Mouse (Mus musculus) CD4-positive, CD25-positive, alpha-beta regulatory T cell, adult 9 weeks (primary cell): ENCODE measurements around the gene Lypd4. TPM values are rescaled to one million over a fixed set of nuclear protein-coding genes. Genes with fewer than 3 reads are reported as not detected.

Experiments used
- polyA plus RNA-seq: library from polyadenylated mRNA; unstranded; fragments of 100-300 nt; shearing (Covaris generic); gene quantifications from one replicate; pipeline ENCODE4 v1.2.1, GENCODE M21; 2017

The Lypd4 gene
- not detected for polyA plus RNA-seq

DNA sequence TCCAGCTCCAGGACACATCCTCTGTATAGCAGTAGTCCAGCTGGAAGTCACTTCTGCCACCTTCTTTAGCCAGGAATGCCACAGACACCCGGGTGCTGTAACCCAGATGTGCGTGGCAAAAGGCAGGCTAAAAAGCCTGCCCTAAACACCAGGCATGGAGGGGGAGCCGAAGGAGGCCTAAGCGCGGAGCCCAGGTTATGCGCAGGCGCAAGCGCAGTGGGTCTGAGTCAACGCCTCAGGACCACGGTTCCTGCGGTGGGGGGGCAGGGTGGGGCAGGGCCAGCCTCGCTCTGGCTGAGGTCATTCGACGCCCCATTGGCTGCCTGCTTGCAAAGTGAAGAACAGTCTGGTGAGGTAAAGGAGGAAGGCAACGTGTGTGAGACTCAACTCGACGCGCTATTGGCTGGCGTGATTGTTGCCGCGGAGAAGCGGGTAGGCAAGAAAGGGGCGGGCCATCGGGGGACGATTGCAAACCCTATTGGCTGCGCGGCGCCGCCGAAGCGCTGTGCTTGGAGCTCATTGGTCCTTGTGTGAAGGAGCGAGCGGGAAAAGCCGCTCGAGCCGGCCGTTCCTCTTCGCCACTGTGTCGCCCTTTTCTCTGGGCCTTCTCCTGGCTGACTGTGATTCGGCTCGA is at the start of gene Lypd4, which contains the start of gene Dmrtc2:
Gene Lypd4, minus strand, starts transcription at position 410 of the 634 bp plus-strand sequence.
Gene Dmrtc2, plus strand, starts transcription at position 526 of the 634 bp plus-strand sequence.

DNA sequence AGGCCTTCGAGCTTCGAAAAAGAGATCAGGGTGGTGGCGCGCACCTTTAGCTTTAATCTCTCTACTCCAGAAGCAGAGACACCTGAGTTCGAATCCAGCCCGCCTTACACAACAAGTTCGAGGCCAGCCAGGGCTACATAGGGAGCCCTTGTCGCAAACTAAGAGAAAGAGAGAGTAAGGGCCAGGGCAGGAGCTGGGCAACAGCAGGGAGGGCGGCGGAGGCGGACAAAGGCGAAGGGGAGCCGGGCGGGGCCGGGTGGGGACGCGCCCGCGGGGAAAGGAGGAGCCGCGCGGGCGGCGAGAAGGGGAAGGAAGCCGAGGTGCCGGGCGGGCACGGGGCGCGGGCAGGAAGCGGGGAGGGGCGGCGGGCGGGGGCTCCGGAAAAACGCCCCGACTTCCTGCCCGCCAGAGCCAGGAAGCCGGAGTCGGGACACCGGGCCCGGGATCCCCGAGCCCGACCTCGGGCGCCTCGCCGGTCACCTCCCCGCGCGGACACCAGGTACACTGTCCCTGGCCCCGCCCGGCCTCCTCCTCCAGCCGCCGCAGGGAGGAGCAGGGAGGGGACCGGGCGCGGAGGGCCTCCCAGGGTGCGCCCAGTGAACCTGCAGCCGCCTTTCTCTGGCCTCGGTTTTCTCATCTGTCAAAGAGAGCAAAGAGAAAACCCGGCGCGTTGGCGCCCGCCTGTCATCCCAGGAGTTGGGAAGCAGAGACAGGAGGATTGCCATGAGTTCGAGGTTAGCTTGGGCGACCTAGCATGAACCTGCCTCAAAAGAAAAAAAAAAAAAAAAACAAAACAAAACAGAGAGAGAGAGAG is 33.1 kb upstream of the Lypd4 start, which contains the start of gene Arhgef1:
Gene Arhgef1, plus strand, starts transcription at position 283 of the 814 bp plus-strand sequence.

DNA sequence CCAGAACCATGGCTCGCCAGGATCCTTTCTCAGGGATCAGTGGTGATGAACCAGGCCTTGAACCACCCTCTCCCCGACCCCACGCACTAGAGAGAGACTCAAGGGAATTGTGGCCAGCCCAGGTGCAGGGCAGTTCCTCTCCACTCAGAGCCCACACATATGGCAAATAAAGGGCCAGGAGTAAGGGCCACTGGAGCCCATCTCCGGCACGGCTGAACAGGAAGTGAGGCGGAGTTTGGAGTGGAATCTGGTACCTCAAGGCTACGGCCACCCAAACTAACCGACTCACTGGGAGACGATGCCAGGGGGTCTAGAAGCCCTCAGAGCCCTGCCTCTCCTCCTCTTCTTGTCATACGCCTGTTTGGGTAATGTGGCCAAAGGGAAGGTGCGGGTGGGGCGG is 27.5 kb upstream of the Lypd4 start, which contains the start of gene Cd79a:
Gene Cd79a, plus strand, starts transcription at position 158 of the 400 bp plus-strand sequence.

DNA sequence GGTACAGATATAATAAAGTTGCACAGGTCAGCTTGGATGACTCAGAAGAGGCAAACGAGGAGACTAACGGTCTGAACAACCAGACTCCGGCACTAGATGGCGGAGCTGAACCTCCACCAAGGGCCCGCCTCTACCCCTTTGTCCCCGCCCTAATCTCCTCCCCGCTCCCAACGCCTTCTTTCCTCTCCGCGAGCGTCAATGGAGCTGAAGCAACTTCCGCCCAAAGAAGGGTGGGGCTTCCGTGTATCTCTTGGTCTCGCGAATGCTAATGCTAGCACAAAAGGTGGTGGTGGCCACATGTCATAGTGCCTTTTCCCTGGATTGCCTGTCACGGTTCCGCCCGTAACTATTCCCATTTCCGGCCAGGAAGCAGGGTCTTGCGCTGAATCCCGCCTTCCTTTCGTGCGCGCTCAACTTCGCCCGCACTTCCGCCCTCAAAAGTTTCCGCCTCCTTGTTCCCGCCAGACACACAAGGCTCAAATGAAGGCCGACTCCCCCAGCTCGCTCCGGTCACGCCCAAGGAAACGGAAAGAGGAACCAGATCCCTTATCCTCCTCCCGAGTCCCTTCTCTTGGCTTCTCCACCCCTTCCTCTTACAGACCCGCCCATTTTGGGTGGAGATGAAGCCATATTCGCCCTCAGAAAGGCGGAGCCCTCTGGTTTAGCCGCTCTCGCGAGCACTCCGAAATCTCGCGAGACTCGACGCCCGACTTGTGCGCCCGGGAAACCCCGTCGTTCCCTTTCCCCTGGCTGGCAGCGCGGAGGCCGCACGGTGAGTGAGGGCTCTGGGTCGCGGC is 14.4 kb upstream of the Lypd4 start, which contains the start of gene Rps19:
Gene Rps19, plus strand, starts transcription at position 476 of the 797 bp plus-strand sequence.

DNA sequence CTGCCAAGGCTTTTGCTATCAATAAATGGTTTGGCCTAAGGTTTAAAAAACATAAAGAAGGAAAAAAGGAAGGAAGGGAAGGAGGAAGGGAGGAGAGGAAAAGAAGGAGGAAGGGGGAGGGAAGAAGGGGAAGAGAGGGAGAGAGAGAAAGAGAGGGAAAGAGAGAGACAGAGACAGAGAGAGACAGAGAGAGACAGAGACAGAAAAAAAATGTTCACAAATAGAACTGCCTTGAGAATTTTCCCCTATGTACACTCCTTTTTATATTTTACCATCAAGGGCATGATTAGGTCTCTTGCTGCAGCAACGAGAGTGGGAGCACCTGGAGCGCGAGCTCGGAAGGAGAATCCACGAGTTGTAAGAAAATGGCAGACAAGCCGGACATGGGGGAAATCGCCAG is 7.8 kb downstream of the Lypd4 start, which contains the start of gene Gm9844:
Gene Gm9844, plus strand, starts transcription at position 301 of the 400 bp plus-strand sequence.

Other genes starting within 250 kb of the Lypd4 start
- not detected for gene Lypd3, start 233.4 kb downstream of the Lypd4 start, polyA plus RNA-seq
- not detected for gene Tex101, start 193.3 kb downstream of the Lypd4 start, polyA plus RNA-seq
- gene BC049730, start 160.7 kb downstream of the Lypd4 start, polyA plus RNA-seq: not detected
- not detected for gene Gm4763, start 143.0 kb downstream of the Lypd4 start, polyA plus RNA-seq
- 0.62 TPM for gene Cd177, start 109.6 kb downstream of the Lypd4 start, polyA plus RNA-seq
- gene Ceacam10, start 92.7 kb downstream of the Lypd4 start, polyA plus RNA-seq: not detected
- 19.4 TPM for gene Gm9844, start 7.7 kb downstream of the Lypd4 start, polyA plus RNA-seq
- gene Dmrtc2, start 116 bp upstream of the Lypd4 start, polyA plus RNA-seq: not detected
- gene Rps19, start 14.4 kb upstream of the Lypd4 start, polyA plus RNA-seq: 6,689 TPM
- gene Cd79a, start 27.4 kb upstream of the Lypd4 start, polyA plus RNA-seq: 7.3 TPM
- 593 TPM for gene Arhgef1, start 33.0 kb upstream of the Lypd4 start, polyA plus RNA-seq
- not detected for gene Gm4881, start 74.6 kb upstream of the Lypd4 start, polyA plus RNA-seq
- 801 TPM for gene Rabac1, start 102.8 kb upstream of the Lypd4 start, polyA plus RNA-seq
- 4.7 TPM for gene Atp1a3, start 136.0 kb upstream of the Lypd4 start, polyA plus RNA-seq
- 4.4 TPM for gene Grik5, start 202.4 kb upstream of the Lypd4 start, polyA plus RNA-seq
- 22.0 TPM for gene Zfp574, start 202.6 kb upstream of the Lypd4 start, polyA plus RNA-seq